Mouse (Mus musculus) intestine, embryonic 16.5 days (tissue): ENCODE measurements around the gene N4bp1. TPM values are rescaled to one million over a fixed set of nuclear protein-coding genes. Genes with fewer than 3 reads are reported as not detected.

Source experiments
- ATAC-seq: fragments of 200-750 bp; cut with Nextera tagmentation; 2 replicates; pipeline ENCODE4 v1.8.0; 2017; ENCODE audit warnings: moderate TSS enrichment, moderate library complexity
- H3K27ac ChIP-seq: fragments of 300-500 bp; sonication (generic); 2 replicates; pipeline ENCODE4 v1.5.1; 2014; ENCODE audit warnings: mild to moderate bottlenecking, low read length
- H3K27me3 ChIP-seq: fragments of 300-500 bp; sonication (generic); replicated peaks from 2 replicates; pipeline ENCODE4 v1.6.1; 2014; ENCODE audit warnings: low read length, control low read depth, mixed read lengths; ENCODE audit not compliant: control insufficient read depth, insufficient read depth
- H3K36me3 ChIP-seq: fragments of 300-500 bp; sonication (generic); 2 replicates; pipeline ENCODE4 v1.6.1; 2014; ENCODE audit warnings: low read length, control low read depth; ENCODE audit not compliant: control insufficient read depth, insufficient read depth
- H3K4me1 ChIP-seq: fragments of 300-500 bp; sonication (generic); 2 replicates; pipeline ENCODE4 v1.6.1; 2014; ENCODE audit warnings: low read length, control low read depth, mixed read lengths; ENCODE audit not compliant: control insufficient read depth, insufficient read depth
- H3K4me2 ChIP-seq: fragments of 300-500 bp; sonication (generic); 2 replicates; pipeline ENCODE4 v1.6.1; 2014; ENCODE audit warnings: low read depth, low read length, control low read depth
- H3K4me3 ChIP-seq: fragments of 300-500 bp; sonication (generic); 2 replicates; pipeline ENCODE4 v1.5.1; 2014; ENCODE audit warnings: mild to moderate bottlenecking, low read length
- H3K9ac ChIP-seq: fragments of 300-500 bp; sonication (generic); 2 replicates; pipeline ENCODE4 v1.6.1; 2014; ENCODE audit warnings: low read depth, low read length
- H3K9me3 ChIP-seq: fragments of 300-500 bp; sonication (generic); 2 replicates; pipeline ENCODE4 v1.6.1; 2016; ENCODE audit warnings: low read length, control low read depth; ENCODE audit not compliant: control insufficient read depth
- WGBS: fragments of 180-500 bp; shearing (Covaris S2); extraction: QIAGEN DNeasy Blood & Tissue Kit; methylation state at CpG from one replicate; pipeline ENCODE4 v1.1.7; 2014; 5-methylcytosine and 5-hydroxymethylcytosine counted together
- polyA plus RNA-seq: library from polyadenylated mRNA; unstranded; fragments of >200 nt; fragmentation: Nextera tagmentation; extraction: Ambion mirVana; gene quantifications from 2 replicates; pipeline ENCODE4 v1.2.1, GENCODE M21; 2015

The N4bp1 gene
- 4.9 and 5.8 TPM in 2 replicates for polyA plus RNA-seq

DNA sequence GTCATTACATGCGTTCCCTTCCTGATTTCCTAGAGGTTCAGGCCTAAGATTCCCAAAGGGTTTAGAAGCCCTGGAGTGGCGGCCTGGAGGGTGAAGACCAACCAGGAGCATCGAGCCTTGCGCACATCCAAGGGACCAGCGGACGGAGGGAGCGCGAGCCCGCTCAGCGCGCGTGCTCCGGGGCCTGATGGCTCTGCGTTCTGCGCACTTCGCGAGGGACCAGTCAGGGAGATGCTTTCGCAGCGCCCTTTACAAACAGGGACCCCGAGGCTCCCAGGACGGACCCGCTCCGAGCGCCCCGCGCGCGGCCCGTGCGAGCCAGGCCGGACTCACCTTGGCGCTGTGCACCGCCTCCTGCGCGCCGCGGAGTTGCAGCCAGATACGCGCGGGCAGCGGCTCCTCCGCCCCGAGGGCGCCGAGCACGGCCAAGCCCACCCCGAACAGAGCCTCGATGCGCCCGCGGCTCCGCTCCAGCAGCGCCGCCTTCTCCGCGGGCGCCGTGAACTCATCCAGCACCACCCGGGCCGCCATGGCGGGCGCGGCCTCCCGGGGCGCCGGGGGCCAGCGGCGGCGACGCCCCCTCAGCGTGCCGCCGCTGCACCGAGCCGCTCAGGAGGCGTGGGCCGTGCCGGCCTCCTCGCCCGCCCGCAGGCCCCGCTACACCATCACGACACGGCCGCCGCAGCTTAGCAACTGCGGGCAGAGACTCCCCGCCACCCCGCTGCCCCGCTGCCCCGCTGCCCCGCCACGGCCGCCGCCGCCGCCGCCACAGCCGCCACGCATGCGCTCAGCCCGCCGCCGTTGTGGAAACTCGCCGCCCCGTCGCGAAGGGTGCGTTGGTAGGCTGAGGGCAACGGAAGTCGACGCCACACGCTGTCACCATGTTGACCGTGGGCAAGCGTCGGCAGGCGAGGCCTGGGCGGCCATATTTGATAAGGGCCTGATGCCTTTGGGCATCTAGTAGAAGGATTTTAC, at the start of gene N4bp1:
Gene N4bp1 (minus strand): TSS at position 770 of the 975 bp plus-strand sequence.
- Histone ChIP-seq H3K36me3 (0 out of 2 replicates have a peak, but pooled peaks cover under 1% of the 10 kb centered on the region), H3K27me3 (no peaks in the 10 kb centered on the region), H3K4me2 (peak within 1 kb of the TSS; percentile 94), H3K9me3 (no peaks in the 10 kb centered on the region), H3K9ac (peak within 1 kb of the TSS; percentile 95), H3K4me1 (peaks cover 26% of the 10 kb centered on the region), H3K4me3 (peak within 1 kb of the TSS; percentile 93), H3K27ac (peak within 1 kb of the TSS; percentile 90)
- under 1% methylated on average over 108 of the region's 119 CpGs for WGBS
- peak; percentile 89 for ATAC-seq

DNA sequence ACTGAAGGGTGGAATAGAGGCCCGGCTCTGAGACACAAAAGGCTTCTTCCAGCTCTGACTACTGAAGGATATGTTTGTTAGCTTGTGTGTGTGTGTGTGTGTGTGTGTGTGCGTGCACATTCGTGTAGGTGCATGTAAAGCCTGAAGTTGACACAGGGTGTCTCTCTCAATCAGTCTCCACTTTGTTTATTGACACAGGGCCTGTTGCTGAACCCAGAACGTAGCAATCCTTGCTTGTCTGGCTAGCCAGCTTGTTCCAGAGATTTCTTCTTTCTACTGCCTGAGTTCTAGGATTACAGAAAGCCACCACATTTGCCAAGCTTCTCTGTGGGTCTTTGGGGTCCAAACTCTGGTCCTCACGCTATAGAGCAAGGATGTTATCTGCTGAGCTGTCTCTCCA, 49.8 kb upstream of the N4bp1 start:
- Histone ChIP-seq H3K4me3 (no peak overlapping the region), H3K27ac (no peak overlapping the region), H3K4me2 (no peak overlapping the region), H3K36me3 (no peaks in the 10 kb centered on the region), H3K4me1 (no peaks in the 10 kb centered on the region; the same call in 1 of the 2 replicates), H3K9me3 (no peaks in the 10 kb centered on the region), H3K9ac (no peak overlapping the region), H3K27me3 (no peaks in the 10 kb centered on the region)
- ATAC-seq: no peak
- 62% methylated on average over 5 of the region's 5 CpGs for WGBS

DNA sequence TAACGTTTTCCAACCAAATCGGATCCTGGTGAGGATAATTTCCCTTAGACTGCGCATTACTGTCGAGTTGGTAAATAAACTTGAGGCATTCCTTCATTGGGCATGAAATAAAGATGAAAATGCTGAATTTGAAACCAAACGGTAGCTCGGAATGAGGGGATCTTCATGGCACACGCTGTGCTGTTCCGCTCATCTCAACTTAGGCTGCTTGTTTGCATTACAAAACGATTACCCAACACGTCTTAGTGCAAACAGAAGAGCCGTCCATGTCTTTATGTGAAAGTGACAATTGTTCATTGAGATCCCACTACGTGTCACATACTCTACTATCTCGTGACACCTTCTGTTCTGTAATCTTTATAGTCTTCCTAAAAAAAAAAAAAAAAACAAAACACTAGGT, 49.3 kb upstream of the N4bp1 start:
- WGBS: 38% methylated on average over 13 of the region's 13 CpGs
- Histone ChIP-seq H3K9me3 (no peaks in the 10 kb centered on the region), H3K27me3 (no peaks in the 10 kb centered on the region), H3K4me2 (no peak overlapping the region), H3K9ac (no peak overlapping the region), H3K4me3 (no peak overlapping the region), H3K27ac (no peak overlapping the region), H3K4me1 (no peaks in the 10 kb centered on the region; the same call in 1 of the 2 replicates), H3K36me3 (no peaks in the 10 kb centered on the region)
- no peak for ATAC-seq

DNA sequence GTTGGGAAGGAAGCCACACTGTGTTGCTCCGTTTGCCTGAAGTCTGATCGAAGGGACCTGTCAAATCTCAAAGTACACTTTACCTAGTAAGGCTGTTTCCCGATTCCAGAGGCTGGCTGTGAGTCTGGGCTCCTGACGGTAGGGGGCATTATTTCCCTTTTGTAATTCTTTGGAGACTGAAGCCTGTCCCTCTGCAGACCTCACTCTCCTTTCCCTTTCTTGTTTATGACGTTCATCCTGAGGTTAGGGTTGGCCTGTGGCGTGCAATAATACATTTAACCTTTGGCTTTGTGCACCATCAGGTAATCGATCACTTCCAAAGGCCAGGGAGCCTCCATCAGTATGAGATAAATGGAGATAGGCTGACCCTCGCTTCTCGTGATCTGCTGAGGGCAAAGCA, 48.8 kb upstream of the N4bp1 start:
- no peaks in the 10 kb centered on the region for H3K27me3 ChIP-seq
- WGBS: 8% methylated on average over 9 of the region's 9 CpGs
- H3K27ac ChIP-seq: no peak overlapping the region
- no peaks in the 10 kb centered on the region; the same call in 1 of the 2 replicates for H3K4me1 ChIP-seq
- H3K4me3 ChIP-seq: no peak overlapping the region
- H3K9me3 ChIP-seq: no peaks in the 10 kb centered on the region
- H3K36me3 ChIP-seq: no peaks in the 10 kb centered on the region
- ATAC-seq: peak; percentile 86
- peak overlapping the region; percentile 17; the same call in 1 of the 2 replicates for H3K4me2 ChIP-seq
- 0 out of 2 replicates have a peak overlapping the region, but pooled peaks have one; percentile 21 for H3K9ac ChIP-seq

DNA sequence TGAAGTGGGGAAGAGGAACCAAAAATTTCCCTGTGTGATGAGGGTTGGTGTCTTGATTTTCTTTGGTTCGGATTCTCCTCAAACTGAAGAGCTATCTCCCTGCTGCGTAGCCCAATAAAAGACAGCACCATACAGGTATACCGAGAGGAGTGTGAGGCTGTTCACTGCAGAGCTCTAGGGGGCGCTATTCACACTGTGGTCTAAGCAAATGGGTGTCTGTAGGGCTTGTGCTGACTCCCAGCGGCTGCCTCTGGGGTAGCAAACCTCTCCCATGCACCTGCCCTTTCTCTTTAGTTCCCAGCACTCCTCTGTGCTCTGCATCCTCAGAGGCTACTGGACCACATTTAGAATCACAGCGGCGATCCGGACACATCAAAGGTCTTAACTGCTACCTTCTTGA, 41.2 kb upstream of the N4bp1 start:
- Histone ChIP-seq H3K9ac (no peak overlapping the region), H3K9me3 (no peaks in the 10 kb centered on the region)
- 61% methylated on average over 8 of the region's 8 CpGs for WGBS

DNA sequence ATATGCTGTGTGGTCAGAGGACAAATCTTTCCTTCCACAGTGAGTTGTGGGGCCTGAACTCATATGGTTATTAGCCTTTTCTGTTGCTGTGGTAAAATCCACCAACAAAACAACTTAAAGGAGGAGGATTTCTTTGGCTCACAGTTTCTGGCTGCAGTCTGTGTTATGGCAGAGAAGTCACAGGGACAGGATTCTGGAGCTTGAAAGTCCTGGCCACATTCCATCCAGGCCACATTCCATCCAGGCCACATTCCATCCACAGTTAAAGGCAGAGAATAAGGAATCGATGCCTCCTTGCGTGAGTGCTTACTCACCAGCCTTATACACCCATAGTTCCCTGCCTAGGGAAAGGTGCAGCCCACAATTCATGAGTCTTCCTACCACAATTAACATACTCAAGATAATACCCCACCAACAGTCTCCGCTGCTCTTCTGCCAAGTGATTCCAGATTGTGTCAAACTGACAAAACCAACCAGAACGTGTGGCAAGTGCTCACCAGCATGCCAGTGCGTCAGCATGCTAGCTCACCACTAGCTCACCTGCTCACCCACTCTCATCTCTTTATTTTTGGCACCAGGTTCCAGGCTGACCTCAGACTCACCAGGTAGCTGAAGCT, 38.3 kb upstream of the N4bp1 start:
- H3K27ac ChIP-seq: no peak overlapping the region
- H3K4me1 ChIP-seq: peaks cover 19% of the 10 kb centered on the region
- no peak overlapping the region for H3K4me2 ChIP-seq
- H3K36me3 ChIP-seq: no peaks in the 10 kb centered on the region
- no peak overlapping the region for H3K4me3 ChIP-seq
- no peaks in the 10 kb centered on the region for H3K9me3 ChIP-seq
- H3K27me3 ChIP-seq: peaks cover 2% of the 10 kb centered on the region; the same call in 1 of the 2 replicates
- ATAC-seq: no peak
- WGBS: 66% methylated on average over 5 of the region's 5 CpGs
- no peak overlapping the region for H3K9ac ChIP-seq

More for the DNA sequence above, 41.2 kb upstream of the N4bp1 start:
- Histone ChIP-seq H3K36me3 (no peaks in the 10 kb centered on the region), H3K4me2 (no peak overlapping the region), H3K4me1 (peaks cover 7% of the 10 kb centered on the region), H3K4me3 (no peak overlapping the region), H3K27me3 (peaks cover 2% of the 10 kb centered on the region; the same call in 1 of the 2 replicates), H3K27ac (no peak overlapping the region)
- no peak for ATAC-seq

DNA sequence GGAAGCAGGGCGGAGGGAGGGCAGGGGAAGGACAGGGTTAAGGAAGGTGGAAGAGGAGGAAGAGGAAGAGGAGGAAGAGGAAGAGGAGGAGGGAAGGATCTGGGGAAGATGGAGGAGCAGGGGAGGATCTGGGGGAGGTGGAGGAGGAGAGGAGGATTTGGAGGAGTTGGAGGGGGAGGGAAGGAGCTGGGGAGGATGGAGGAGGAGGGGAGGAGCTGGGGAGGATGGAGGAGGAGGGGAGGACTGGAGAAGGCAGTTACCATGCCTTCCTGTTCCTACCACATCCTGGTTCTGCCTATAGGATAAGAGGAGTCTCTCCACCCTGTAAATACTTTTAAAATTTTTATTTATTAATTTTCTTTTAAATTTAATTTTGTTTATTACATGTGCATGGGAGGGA, 37.6 kb upstream of the N4bp1 start:
- no peak for ATAC-seq

DNA sequence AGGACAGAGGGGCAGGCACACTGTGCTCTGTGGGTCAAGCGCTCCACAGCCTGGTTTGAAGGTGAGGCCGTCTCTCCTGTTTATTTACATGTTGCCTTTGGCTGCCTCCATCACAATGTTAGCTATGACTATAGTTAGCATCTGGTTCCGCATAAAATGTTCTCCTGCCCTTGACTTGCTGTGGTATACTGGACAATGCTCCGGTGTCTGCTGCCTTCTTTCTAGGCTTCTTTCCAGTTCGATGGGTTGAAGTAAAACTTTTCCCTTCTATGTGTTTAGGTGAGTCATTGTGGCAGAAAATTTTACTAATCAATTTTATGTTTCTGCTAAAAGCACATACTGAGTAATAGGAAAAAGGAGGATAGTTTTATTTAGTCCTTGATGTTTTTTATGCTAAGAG, 37.1 kb upstream of the N4bp1 start:
- no peak for ATAC-seq
- no peaks in the 10 kb centered on the region for H3K36me3 ChIP-seq
- peaks cover 19% of the 10 kb centered on the region for H3K4me1 ChIP-seq
- no peak overlapping the region for H3K9ac ChIP-seq
- H3K27me3 ChIP-seq: peaks cover 2% of the 10 kb centered on the region; the same call in 1 of the 2 replicates
- no peaks in the 10 kb centered on the region for H3K9me3 ChIP-seq
- H3K4me2 ChIP-seq: no peak overlapping the region
- H3K27ac ChIP-seq: no peak overlapping the region
- no peak overlapping the region for H3K4me3 ChIP-seq
- 70% methylated on average over 5 of the region's 5 CpGs for WGBS

More for the DNA sequence above, 37.6 kb upstream of the N4bp1 start:
- Histone ChIP-seq H3K4me1 (peaks cover 19% of the 10 kb centered on the region), H3K27ac (no peak overlapping the region), H3K27me3 (peaks cover 2% of the 10 kb centered on the region; the same call in 1 of the 2 replicates), H3K9me3 (no peaks in the 10 kb centered on the region), H3K4me3 (no peak overlapping the region), H3K4me2 (no peak overlapping the region), H3K36me3 (no peaks in the 10 kb centered on the region), H3K9ac (no peak overlapping the region)
- WGBS: 83% methylated on average over 1 of the region's 1 CpGs

DNA sequence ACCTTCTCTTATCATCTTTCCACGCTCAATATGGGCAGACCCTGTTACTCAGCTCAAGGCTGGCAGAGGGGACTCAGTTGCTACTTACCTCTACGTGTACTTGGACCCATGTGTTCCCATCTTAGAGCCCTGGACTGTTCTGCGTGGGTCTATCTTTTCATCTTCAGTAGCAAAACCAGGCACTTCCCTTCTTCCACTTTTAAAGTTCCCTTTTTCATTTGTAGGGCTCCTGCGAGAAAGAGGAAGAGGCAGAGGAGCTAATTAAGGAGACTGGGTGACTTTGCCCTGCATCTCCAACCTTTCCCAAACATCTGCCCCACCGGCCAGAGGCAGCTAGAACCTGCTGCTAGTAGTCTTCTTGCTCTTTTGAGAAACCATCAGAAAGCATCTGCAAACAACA, 35.9 kb upstream of the N4bp1 start:
- WGBS: 37% methylated on average over 5 of the region's 5 CpGs
- H3K4me2 ChIP-seq: 0 out of 2 replicates have a peak overlapping the region, but pooled peaks have one; percentile 0
- no peaks in the 10 kb centered on the region for H3K36me3 ChIP-seq
- no peak overlapping the region for H3K27ac ChIP-seq
- H3K27me3 ChIP-seq: peaks cover 2% of the 10 kb centered on the region; the same call in 1 of the 2 replicates
- H3K4me3 ChIP-seq: no peak overlapping the region
- H3K9me3 ChIP-seq: no peaks in the 10 kb centered on the region
- H3K4me1 ChIP-seq: peaks cover 19% of the 10 kb centered on the region
- no peak for ATAC-seq
- H3K9ac ChIP-seq: no peak overlapping the region
